Mouse (Mus musculus) brain, adult 2 months (tissue): ENCODE results near the gene Anxa2.
A peak's percentile ranks its signal among the peaks of the same experiment; 100 is the strongest.

Experiments used
- DNase-seq: peaks from one replicate; pipeline ENCODE4 v3.0.0; 2011; ENCODE audit warnings: low read depth, low spot score

Gene Anxa2

GRCm38 (mm10) chr9:69453066-69453900 is at the start of gene Anxa2:
Anxa2 (plus strand) TSS chr9:69453620.
- DNase-seq, result peak; percentile 73

GRCm38 (mm10) chr9:69404671-69405070 is 48.7 kb upstream of the Anxa2 start:
- peak; percentile 35 for DNase-seq

DNA sequence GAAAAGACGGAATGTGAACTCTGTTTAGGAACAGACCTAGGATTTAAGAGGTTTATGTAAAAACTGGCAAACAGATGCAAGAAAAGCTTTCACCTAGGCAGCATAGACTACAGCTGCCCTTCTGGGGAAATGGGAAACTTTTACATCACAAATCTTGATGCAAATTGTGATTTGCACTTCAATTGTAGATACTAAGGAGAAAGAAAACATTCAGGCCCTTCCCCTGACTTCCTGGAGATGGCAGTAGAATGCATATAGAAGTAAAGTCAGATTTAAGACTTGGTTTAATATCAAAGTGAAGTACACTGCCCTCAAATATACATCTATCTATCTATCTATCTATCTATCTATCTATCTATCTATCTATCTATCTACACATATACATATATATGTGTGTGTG is 33.9 kb upstream of the Anxa2 start:
- peak; percentile 52 for DNase-seq

DNA sequence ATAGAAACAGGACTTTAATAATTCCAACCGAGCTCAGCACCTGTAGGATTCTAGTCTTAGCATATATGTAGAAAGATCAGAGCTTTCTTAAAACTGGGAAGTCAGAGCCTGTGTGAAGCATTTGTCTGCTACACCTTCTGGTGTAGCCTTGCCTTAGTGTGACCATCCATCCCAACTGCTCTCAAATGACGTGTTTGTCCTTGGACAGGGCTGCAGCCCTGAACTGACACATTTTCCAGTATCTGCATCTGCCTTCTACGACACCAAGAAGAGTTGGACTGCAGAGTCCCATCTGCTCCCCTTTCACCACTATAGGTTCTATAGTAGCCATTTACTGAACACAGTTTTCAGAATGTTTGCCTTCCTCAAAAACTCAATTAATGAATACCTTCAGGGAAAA is 22.9 kb upstream of the Anxa2 start:
- DNase-seq, result no peak

DNA sequence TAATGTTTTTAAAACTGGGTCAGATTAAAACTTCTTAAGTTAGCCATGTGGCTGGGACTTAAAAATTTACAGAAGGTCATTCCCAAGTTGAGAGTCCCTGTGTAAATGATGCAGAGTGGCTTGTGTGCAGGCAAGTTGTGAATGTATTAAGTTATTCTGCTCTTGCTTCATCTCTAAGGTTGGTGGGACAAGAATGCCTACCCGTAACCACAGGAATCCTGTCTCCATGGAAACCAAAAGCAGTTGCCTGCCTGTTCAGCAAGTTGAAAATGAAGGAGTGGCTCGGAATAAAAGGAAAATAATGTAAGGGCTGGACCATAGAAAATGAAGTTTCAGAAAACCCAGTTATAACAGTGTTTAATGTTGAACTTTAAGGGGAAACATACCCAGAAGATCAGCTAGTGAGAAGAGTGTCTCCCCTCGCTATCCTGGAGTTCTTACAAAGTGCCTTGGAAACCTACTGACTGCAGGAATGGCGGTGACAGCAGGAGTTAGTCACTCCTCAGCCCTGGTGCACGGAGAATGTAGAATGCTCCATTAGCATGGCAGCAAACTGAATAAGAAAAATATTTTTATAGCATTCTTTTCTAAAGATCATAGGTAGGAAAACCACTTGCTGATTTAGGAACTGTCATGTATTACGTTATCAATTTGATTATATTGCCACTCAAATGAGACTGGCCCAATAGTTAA is 21.4 kb upstream of the Anxa2 start:
- DNase-seq, result peak; percentile 66

- DNase-seq, result no peak
Observed at GRCm38 (mm10) chr9:69435194-69435593, 18.2 kb upstream of the Anxa2 start.

- no peak for DNase-seq
Observed at GRCm38 (mm10) chr9:69435662-69436061, 17.8 kb upstream of the Anxa2 start.

GRCm38 (mm10) chr9:69439805-69440357 is 13.5 kb upstream of the Anxa2 start:
- DNase-seq, result no peak

DNA sequence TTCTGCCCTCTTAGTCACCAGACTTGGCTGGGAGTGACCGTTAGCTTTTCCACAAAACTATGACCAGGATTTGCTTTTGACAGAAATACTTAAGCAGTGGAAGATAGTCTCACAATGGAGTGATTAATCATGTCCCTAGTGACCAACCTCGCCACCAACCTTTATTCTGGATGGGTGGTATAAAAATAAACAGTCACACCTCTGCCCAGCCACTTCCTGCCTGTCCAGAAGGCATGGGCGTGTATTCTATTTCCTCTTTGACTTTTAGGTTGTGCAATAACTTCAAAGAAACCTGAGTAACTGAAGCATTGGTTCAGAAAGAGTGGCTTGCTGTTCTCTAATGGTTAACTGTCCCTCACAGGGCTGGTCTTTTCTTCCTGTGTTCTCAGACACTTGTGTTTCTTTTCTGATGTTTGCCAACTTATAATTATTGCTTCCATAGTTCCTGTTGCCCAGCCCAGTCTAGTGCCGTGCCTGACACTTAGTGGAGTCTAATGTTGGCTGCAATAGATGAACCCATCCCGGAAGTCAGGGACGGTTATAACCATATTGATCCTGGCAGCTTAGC is 10.9 kb upstream of the Anxa2 start:
- DNase-seq, result no peak

- no peak for DNase-seq
Observed at GRCm38 (mm10) chr9:69443203-69443602, 10.2 kb upstream of the Anxa2 start.

GRCm38 (mm10) chr9:69448801-69449200 is 4.6 kb upstream of the Anxa2 start:
- DNase-seq, result no peak

DNA sequence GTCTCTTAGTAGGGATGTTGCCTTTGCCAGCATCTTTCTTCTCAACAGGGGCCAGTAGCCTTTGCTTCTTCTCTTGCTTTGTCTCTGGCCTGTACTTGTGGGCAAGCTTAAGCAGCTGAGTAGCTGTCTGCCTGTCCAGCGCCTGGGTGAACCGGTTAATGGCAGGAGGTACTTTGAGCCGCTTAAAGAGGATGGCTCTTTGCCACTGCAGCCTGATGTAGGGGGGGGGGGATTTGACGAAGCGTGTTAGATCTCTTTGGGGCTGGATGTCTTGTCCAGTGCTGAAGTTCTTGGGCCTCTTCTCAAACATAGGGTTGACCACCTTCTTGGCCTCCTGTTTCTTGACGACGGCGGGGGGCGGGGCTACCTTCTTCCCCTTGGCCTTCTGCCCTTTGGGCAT is 2.8 kb upstream of the Anxa2 start:
- DNase-seq, result no peak

- DNase-seq, result no peak
Observed at GRCm38 (mm10) chr9:69451886-69452810, 1.3 kb upstream of the Anxa2 start.

- DNase-seq, result no peak
Observed at GRCm38 (mm10) chr9:69453901-69454666, 664 bp downstream of the Anxa2 start.

DNA sequence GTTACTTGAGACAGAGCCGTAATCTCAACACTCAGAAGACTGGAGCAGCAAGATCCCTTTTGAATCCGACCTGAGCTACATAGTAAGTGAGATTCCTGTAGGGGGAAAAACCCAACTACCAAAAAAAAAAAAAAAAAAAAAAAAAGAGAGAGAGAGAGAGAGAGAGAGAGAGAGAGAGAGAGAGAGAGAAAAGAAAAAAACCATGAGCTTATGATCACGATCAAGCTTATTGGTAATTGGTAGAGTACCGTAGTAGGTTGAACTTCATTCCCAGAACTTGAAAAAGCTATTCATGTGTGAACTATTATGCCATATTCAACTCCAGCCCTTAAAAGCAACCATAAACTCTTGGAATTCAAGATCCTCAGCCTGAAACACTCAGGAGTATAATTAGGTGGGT is 1.3 kb downstream of the Anxa2 start:
- DNase-seq, result no peak

- no peak for DNase-seq
Observed at GRCm38 (mm10) chr9:69455391-69455790, 2.0 kb downstream of the Anxa2 start.

DNA sequence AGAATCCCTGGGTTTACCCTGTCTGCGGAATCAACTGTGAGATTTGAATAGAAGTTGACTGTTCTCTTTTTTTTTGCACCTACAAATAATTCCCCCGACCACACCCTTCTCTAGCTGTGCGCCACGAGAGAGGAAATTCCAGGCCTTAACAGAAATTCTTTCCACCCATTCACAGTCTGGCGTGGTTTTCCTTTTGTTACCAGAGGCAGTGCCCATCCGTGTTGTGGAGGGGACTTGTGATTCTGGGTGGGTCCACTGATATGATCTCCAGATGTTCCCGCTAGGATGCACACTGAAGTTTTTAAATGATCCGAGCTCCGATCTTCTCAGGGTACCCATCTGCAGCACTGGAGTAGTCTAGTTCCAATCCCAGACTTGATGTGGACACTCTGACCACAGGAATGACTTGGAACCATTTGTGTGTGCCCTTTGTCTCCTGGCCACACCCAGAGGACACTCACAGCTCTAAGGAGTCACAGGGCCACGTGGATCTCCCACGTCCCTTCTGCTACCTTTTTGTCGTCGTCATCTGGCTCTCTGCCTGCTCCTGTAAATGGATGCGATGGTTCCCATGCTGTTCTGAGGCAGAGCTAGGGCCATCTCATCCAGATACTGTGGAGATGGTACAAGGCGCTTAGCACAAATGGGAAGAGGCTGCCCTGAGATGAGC is 3.1 kb downstream of the Anxa2 start:
- no peak for DNase-seq

DNA sequence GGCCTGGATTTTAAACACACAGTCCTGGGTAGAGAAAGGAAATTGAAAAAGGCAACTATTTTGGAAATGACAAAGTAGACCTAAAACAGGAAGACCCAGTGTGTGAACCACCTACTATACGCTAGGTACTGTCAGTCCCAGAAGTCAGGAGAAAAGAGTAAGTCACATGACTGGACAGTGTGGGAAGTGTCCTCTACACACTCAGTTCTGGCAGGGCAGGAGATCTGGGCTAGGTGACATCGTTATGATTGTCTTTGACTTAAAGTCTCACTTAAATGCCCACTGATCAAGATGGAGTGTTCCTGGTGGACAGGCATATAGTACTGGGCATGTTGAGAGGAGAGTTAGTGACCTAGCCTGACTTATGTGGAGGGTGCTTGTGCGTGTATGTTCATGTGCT is 3.7 kb downstream of the Anxa2 start:
- DNase-seq, result no peak

- DNase-seq, result no peak
Observed at GRCm38 (mm10) chr9:69457747-69458625, 4.6 kb downstream of the Anxa2 start.
